Comparison of ENCODE assay signal across 8 mouse cellular contexts in genomic region chr2:79256376-79256775, GRCm38 (mm10). TPM values are rescaled to one million over a fixed set of nuclear protein-coding genes. Genes with fewer than 3 reads are reported as not detected.
DNase-seq lines count a peak whose midpoint lies in the region; ATAC-seq lines count a peak whose summit lies in the region.

No protein-coding gene starts in this region.

- no peak for ATAC-seq in heart, embryonic 14.5 days (ENCODE audit: insufficient number of reproducible peaks, insufficient read depth, low FRiP score, low read depth)
- no peak for ATAC-seq in hindbrain, embryonic 13.5 days (ENCODE audit: low FRiP score)
- ATAC-seq in midbrain, embryonic 12.5 days (ENCODE audit: low FRiP score, low read depth), result no peak

- peak overlapping the region; percentile 91 for H3K4me2 ChIP-seq in heart, embryonic 14.5 days (ENCODE audit: low read length)
- H3K4me2 ChIP-seq in hindbrain, embryonic 13.5 days, result peak overlapping the region; percentile 87
- peak overlapping the region; percentile 85 for H3K4me2 ChIP-seq in midbrain, embryonic 12.5 days (replicated peaks)

- no peak for DNase-seq in heart, postnatal 14 days
- peak; percentile 26 for DNase-seq in MEL-GATA-1-ER (ENCODE audit: extremely low read depth, low read depth)
- DNase-seq in yolk sac, embryonic 10.5 days (ENCODE audit: low spot score), result no peak
- DNase-seq in adrenal gland, adult (ENCODE audit: inconsistent age in 2 of 2, low spot score in 1 of 2), result no peak
- no peak for DNase-seq in kidney, adult 8-10 months

- intact Hi-C loops in heart, postnatal 14 days (cut with DNase I), result loop anchor here (5.0 to 10.0 kb wide), 2 partner anchors 172 to 389 kb away; partner anchors contain the start of gene Ube2e3

- 0 out of 4 replicates have a peak overlapping the region, but pooled peaks of 1 of the 2 experiments have one; percentile 24 for H3K27ac ChIP-seq in heart, embryonic 14.5 days (replicated peaks in 1 of 2; ENCODE audit: control insufficient read depth in 1 of 2, insufficient read depth in 1 of 2, low read depth in 2 of 2, low read length in 2 of 2)
- no peak overlapping the region for H3K27ac ChIP-seq in hindbrain, embryonic 13.5 days
- H3K27ac ChIP-seq in midbrain, embryonic 12.5 days (replicated peaks), result no peak overlapping the region

- WGBS in heart, embryonic 14.5 days, result 77% methylated on average over 1 of the region's 1 CpGs
- 83% methylated on average over 1 of the region's 1 CpGs for WGBS in hindbrain, embryonic 13.5 days
- WGBS in midbrain, embryonic 12.5 days, result 85% methylated on average over 1 of the region's 1 CpGs

- H3K4me1 ChIP-seq in heart, embryonic 14.5 days (ENCODE audit: control insufficient read depth in 2 of 2, insufficient read depth in 2 of 2, low read length in 2 of 2), result peaks cover 4 to 7% of the 10 kb centered on the region in 2 experiments
- H3K4me1 ChIP-seq in hindbrain, embryonic 13.5 days (replicated peaks), result peaks cover 16% of the 10 kb centered on the region
- H3K4me1 ChIP-seq in midbrain, embryonic 12.5 days, result peaks cover 15% of the 10 kb centered on the region

- no peaks in the 10 kb centered on the region for H3K9me3 ChIP-seq in heart, embryonic 14.5 days (ENCODE audit: control insufficient read depth, low read length)
- no peaks in the 10 kb centered on the region for H3K9me3 ChIP-seq in hindbrain, embryonic 13.5 days
- H3K9me3 ChIP-seq in midbrain, embryonic 12.5 days, result no peaks in the 10 kb centered on the region

- peak overlapping the region; percentile 68; the same call in 1 of the 2 replicates for H3K9ac ChIP-seq in heart, embryonic 14.5 days (ENCODE audit: low read length)
- H3K9ac ChIP-seq in hindbrain, embryonic 13.5 days, result 0 out of 2 replicates have a peak overlapping the region, but pooled peaks have one; percentile 72
- H3K9ac ChIP-seq in midbrain, embryonic 12.5 days (replicated peaks), result peak overlapping the region; percentile 46; the same call in 1 of the 2 replicates

- peak overlapping the region; percentile 53 to 55 for H3K4me3 ChIP-seq in heart, embryonic 14.5 days (ENCODE audit: control insufficient read depth in 1 of 2, insufficient read depth in 1 of 2, low read depth in 1 of 2, low read length in 2 of 2)
- H3K4me3 ChIP-seq in hindbrain, embryonic 13.5 days, result peak overlapping the region; percentile 53
- peak overlapping the region; percentile 47 for H3K4me3 ChIP-seq in midbrain, embryonic 12.5 days

- H3K27me3 ChIP-seq in heart, embryonic 14.5 days (ENCODE audit: control insufficient read depth, insufficient read depth, low read length), result 0 out of 2 replicates have a peak, but pooled peaks cover 6% of the 10 kb centered on the region
- H3K27me3 ChIP-seq in hindbrain, embryonic 13.5 days, result peaks cover 7% of the 10 kb centered on the region; the same call in 1 of the 2 replicates
- peaks cover 11% of the 10 kb centered on the region; the same call in 1 of the 2 replicates for H3K27me3 ChIP-seq in midbrain, embryonic 12.5 days

- no peaks in the 10 kb centered on the region for H3K36me3 ChIP-seq in heart, embryonic 14.5 days (ENCODE audit: control insufficient read depth, insufficient read depth, low read length)
- no peaks in the 10 kb centered on the region for H3K36me3 ChIP-seq in hindbrain, embryonic 13.5 days
- H3K36me3 ChIP-seq in midbrain, embryonic 12.5 days, result no peaks in the 10 kb centered on the region

RNA-seq across cellular contexts. Expression of gene Itga4, which starts 1.1 kb away (rescaled TPM):
- polyA plus RNA-seq in heart, embryonic 14.5 days (2014; fragmentation: Nextera tagmentation; extraction: Ambion mirVana), result 3.4 and 3.8 TPM in 2 replicates
- 1 to 10 TPM; 3.2 to 4.2 TPM for total RNA-seq in heart, postnatal 14 days (2021)
- 3.8 and 4.0 TPM in 2 replicates for polyA plus RNA-seq in hindbrain, embryonic 13.5 days (2015; fragmentation: Nextera tagmentation; extraction: Ambion mirVana)
- 6.5 TPM in 2 replicates for polyA plus RNA-seq in midbrain, embryonic 12.5 days (2016; fragmentation: Nextera tagmentation; extraction: Ambion mirVana)
